Mouse (Mus musculus): Measurements from ENCODE around the gene Ppp2r5c. TPM values are rescaled to one million over a fixed set of nuclear protein-coding genes. Genes with fewer than 3 reads are reported as not detected.

Gene Ppp2r5c
- polyA plus RNA-seq, 1 experiment, result 65.3 TPM

DNA sequence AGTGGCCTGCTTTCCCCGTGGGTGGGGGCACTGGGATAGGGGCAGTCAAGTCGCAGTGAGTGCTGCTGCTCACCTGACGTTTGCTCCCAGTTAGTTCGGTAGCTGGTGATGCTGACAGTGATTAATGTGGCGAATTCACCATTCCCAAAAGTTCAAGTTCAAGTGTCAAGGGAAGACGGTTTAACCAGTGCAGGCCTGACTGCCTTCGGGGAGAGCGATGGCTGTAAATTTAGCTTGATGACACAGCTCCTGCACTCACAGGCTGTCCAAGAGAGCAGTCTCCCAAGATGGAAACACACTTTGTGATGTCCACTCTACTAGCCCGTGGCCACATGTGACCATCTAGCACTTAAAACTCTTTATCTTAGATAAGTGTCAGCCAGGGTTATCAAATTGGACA lies 41.1 kb downstream of the Ppp2r5c start:
- no peak for DNase-seq (ENCODE audit: low spot score)

DNA sequence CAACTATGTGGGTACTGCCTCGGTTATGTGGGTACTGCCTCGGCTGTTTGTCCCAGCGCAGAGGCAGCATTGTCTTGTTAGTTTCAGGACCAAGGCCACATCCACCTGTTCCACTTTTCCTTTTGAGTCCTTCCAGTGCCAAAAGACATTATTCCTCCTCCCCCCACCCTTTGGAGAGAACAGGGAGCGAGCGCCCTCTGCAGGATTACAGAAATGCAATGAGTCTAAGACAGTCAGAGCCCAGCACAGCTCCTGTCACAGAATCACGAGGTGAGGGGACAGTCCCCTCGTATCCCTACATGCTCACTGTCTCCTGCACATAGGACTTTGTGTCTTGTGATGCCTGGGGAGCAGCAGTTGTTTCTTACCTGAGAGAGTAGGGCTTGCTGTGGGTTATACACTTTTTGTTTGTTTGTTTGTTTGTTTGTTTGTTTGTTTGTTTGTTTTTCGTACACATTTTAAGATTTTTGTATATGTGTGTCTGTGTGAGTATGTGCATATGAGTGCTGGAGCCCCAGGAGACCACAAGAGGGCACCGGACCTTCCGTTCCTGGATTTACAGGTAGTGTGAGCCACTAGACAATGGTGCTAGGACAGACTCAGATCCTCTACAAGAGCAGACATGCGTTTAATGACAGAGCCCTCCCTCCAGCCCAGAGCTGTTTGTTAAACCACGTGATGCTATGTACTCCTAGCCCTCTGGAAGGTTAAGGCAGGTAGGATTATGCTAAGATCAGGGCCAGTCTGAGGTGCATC lies 43.2 kb downstream of the Ppp2r5c start:
- no peak for DNase-seq (ENCODE audit: low spot score)

DNA sequence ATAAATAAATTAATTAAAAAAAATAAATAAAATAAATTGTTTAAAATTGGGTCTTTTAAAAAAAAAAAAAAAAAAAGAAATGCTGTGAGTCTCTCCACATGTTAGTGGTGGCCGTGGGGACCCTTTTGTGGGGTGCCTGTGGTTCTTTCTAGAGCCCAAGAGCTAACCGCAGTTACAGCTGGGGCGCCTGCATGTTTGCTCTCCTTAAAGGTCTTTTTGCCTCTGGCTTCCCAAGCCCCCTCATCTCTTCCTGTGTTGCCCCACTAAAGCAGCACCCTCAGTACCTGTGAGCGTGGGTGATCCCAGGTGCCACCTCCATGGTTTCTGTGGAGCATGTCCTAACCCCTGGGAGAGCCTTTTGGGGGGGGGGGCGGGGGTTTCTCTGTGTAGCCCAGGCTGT lies 45.5 kb downstream of the Ppp2r5c start:
- no peak for DNase-seq (ENCODE audit: low spot score)

DNA sequence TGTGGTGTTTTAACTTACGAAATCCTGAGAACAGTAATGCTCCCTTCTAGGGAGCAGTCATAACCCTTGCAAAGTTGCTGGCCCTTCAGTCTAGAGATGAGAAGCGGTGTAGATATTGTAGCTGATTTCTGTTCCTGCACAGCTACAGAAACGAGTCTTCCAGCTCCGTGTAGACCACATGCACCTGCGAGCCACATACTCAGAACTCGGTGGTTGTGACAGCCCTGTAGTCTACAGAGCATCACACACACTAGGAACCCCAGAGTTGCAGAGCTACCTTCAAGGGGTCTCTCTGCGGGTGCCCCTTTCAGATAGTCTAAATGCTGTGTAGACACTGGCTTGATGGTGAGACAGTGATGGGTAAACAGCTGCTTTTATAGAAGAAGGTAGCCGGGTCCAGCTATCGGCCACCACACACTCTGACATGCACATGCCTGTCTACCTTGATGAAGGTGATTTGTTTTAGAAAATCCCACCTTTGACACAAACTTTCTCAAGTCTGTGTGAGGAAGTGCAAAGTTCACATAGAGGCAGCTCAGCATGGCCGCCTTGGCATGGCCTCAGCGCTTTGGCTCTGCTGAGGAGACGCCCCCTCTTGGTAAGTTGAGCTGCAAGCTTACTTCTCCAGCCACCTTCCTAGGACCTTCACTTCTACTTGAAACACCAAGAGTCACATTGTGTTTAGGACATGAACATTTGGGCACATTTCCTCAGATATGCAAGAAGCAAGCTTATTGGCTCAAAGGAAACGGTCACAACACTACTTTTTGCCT lies 46.9 kb downstream of the Ppp2r5c start:
- DNase-seq (ENCODE audit: low spot score), result no peak

DNA sequence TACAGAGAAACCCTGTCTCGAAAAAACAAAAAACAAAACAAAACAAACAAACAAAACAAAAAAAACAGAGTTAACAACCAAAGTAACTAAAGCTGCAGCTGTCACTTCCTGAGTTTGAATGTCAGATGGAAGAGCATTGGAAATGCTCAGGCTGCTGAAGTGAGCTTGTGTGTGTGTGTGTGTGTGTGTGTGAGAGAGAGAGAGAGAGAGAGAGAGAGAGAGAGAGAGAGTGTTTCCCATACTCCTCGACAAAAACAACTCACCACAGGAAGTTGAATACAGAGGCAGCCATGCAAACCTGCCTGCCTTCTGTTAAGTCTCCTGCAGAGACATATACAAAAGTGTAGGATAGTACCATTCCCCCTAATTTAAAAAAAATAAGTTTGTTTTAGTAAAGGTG lies 47.9 kb downstream of the Ppp2r5c start:
- no peak for DNase-seq (ENCODE audit: low spot score)

DNA sequence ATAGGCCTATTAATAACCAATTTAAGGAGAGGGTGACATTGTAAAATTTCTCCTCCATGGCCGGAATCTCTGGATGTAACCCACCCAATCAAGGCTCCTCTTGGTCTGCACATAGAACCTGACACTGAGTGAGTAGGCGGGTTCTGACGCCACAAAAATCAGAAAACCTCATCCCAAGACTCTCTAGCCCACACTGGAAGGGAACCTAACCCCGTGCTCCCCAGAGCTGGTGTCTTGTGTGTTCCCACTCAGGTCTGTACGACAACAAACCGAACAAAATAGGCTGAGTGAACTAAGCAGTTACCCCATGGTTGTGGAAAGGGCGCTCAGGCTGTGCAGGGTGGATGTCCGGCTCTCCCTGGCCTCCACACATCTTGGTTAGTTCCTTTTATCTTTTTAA lies 48.3 kb downstream of the Ppp2r5c start:
- no peak for DNase-seq (ENCODE audit: low spot score)

DNA sequence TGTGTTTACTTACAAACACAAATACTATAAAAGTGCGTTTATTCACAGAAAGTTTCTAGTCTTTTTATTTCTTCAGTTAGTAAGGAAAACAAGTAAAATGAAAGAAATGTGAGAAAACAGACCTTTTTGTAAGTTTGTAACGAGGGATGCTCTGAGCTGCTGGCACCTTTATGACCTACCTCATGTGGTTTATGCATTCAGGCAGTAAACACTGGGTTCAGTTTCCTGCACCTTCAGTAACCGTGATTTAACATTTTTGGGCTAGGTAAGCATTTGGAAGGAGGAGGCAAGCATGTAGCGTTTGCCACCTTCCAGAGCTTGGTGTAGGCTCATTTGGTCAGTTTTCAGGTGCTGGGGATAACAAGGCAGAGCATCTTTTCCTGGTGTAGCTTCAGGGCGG lies 49.1 kb downstream of the Ppp2r5c start:
- DNase-seq (ENCODE audit: low spot score), result no peak

DNA sequence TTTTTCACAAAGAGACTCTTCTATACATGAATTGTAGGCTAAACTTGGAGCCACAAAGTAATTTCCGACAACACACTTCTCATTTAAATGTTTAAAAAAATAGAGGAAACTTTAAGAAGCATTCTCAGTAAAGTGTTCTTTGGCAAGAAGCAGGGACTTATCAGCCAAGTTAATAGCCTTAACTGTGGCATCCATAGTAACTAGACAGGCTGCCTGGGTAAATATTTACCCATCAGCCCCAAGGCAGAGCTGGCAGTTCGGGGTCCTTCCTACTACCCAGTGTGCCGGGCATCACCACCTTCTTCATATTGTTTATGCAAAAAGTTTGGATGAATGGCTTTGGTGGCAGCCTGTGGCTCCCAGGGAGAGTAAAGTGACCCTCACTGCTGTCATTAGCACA lies 50.1 kb downstream of the Ppp2r5c start:
- no peak for DNase-seq (ENCODE audit: low spot score)

DNA sequence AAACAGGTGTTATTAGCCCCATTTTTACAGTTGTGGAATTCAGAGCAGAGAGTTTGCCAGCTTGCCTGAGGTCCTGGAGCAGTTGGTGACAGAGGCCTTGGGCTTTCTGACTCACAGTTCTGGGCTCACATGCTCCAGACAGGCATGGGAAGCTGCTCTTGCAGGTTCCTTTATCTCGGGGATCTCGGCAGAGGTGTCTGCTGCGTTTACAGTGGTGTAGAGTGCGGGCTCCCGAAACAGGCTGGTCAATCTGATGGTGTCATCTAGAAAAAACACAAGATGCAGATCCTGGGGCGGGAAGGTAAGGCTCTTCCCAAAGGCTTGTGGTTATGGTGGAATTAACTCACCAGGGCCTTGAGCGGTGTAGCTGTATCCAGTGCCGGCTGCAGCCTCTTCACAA lies 50.6 kb downstream of the Ppp2r5c start:
- DNase-seq (ENCODE audit: low spot score), result no peak

DNA sequence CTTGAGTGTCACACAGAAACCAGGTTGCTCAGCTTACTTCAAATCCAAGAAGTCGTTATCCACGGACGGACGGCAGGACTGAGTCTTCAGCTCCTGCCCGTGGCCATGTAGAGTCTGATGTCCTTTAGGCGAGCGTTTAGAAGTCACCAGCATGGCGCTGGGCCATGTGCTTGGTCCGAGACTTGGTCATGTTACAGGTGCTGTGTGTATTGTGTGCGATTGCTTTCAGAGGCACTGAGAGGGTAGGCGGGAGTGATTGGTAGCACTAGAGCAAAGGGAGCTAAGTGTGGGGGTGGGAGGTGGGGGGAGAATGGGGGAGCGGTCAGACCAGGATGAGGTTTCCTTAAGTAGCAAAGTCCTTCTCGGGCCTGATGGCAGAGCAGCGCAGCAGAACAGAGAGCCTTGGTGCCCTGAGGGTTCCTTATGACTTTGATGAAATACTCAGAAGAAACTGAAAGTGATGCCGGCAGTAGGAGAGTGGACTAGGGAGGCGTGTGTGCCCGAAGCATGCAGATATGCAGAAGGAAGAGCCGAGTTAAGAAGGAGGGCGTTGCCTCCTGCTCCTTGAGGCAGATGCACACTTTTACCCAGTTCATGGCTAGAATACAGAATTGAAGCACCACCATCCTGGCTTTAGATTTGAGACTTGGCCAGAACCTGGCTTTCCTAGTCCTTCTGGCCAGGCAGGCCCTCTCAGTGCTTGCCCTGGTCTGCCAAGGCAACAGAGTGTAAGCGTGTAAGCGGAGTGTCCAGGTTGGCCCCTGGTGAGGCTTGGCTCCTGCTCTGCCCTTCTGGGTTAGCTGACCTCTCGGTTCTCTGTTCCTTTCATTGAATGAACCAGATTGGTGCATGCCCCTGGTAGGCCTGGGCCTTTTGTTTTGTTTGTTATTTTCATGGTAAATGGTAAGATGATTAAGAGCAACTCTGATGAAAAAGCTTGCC lies 51.6 kb downstream of the Ppp2r5c start:
- no peak for DNase-seq (ENCODE audit: low spot score)

DNA sequence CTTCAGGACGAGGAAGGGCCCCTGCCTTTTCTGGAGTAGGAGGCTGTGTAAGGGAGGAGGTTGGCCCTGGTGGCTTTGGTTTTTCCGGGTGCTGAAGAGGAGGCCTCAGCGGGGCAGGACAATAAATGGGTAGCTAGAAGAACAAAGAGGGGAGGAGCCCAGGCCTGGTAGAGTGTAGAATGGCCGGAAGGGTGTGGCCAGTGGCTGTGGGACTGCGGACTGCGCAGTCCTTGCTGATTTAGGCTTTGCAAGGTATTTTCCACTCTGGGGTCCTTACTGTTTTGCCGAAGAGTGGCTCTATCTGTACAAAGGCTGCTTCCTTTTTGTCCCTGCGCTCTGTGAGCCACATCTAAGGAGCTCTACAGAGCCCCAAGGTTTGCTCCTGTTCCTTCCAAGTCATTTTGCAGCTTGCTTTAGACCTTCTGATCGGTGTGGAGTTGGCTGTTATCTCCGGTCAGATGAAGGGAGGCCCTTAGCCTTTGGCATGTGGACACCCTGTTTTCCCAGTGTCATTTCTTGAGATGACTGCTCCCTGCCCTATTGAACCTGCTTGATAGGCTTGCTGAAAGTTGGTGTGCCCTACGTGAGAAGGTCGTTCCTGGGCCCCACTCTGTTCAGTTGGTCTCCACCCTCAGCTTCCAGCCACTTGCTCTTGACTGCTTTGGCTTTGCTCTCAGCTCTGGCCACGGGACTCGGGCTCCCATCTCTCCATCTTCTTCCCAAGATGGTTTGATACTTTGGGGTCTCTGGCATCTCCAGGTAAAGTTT lies 52.5 kb downstream of the Ppp2r5c start:
- no peak for DNase-seq (ENCODE audit: low spot score)

DNA sequence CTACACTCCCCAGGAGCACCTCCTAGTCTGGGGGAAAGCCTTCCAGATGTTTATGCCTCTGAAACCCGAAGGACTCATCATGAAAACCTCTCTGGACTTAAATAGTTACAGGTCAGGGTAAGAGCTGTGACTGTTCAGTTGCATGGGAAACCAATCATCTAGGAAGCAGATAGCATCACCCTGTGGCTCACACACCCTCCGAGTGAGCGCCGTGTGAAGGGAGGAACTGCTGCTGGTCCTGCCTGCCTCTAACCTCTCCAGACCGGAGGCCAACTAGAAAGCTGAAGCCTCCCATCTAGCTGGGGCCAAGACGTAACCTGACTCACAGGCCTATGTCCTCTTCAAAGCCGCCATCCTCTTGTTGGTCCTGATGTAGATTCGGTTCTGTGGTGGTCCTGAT lies 53.2 kb downstream of the Ppp2r5c start:
- DNase-seq (ENCODE audit: low spot score), result no peak

DNA sequence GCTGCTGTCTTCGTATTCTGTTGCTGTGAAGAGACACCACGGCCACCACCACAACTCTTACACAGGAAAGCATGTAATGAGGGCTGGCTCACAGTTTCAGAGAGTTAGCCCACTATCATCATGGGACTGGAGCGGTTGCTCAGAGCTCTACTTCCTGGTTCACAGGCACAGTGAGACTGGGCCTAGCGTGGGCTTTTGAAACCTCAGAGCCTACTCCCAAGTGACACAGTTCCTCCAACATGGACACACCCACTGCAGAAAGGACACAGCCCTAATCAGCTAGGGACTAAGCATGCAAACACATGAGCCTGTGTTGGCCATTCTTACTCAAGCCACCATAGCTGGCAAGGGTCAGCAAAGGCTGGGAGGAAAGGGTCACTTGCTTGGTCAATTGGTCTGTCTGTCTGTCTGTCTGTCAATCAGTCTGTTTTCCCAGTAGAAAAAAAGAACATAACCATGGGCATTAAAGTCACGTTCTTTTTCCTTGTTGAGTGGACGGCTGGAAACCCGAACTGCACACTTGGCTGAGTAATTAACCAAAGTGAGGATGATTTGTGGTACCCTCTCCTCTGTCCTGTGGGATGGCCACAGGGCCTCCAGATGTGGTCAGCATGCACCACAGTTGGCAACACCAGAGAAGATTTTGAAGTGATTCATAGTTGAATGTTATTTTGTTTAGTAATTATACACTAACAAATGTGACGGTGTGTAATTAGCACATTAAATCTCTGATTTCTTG lies 56.7 kb downstream of the Ppp2r5c start:
- no peak for DNase-seq (ENCODE audit: low spot score)

DNA sequence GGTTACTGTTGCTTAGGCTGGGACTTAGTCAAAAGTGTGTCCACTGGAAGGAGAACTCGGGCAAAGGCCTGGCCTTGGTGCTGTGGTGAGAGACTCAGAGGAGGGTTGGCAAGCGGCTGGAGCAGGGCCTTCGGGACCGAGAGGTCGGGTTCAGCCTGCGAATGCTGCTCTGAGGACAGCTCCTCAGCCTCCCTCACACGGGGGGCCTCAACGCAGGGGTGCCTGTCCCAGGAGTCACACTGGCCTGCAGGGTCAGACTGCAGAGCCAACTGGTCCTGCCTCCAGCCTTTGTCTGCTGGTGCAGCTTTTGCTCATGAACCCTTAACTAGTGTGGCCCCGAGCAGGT lies 57.2 kb downstream of the Ppp2r5c start:
- DNase-seq (ENCODE audit: low spot score), result no peak

DNA sequence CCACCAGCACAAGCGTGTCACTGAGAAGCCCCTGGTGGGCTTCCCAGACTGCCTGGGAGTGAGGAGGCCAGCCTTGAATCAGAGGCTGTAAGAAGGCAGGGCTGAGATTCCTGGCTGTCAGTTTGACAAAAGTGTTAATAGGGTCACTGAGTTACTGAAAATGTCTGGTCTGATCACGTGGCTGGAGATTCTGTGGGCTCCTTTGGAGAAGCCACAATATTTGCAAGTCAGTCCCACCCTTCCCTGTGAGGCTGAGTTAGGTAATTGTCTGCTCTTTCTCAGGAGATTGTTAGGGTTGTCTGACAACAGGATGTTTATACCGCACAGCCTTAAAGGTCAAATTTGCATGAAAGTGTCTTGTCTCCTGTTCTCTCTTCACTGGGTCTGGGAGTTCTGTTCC lies 57.9 kb downstream of the Ppp2r5c start:
- DNase-seq (ENCODE audit: low spot score), result no peak

DNA sequence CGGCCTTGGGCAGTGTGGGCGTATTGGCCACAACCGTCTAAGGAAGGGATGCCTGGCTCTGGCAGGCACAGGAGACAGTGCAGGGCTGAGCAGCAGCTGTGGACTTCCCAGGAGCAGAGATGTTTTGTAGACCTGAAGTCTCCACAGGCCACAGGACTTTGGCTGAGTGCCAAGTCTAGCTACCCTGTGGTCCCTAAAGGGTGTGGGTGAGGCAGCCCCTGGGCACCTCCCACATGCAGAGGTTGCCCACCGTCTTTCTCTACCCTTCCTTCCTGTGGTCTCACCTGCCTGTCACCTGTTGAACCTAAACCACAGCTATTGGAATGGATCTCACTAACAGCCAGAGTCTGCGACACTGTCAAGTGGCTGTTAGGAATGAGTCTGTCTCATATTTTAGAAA lies 59.1 kb downstream of the Ppp2r5c start:
- no peak for DNase-seq (ENCODE audit: low spot score)

DNA sequence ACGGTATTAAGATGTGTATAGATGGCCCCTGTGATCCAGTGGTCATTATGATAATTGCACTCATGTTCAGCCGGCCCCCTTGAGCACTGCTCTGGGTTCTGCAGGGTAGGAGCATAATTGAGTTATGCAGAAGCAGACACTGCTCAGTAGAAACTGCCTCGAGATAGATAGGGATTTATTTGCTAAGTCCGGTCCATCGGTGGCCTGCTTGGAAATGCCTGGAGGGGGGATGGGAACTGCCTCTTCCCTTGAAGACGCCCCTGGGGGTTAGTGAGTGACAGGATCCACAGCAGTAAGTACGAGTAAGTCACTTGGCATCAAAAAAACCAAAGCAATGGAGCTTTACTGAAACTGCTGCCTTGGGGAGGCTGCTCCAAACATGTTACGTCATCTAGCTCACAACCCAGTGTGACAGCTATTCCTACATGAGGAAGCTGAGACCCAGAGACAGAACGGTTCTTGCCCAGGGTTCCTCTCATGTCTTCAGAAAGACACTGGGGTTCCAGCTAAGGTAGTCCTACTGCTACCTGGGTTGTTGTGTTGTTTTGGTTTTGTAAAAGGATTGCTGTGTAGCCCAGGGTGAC lies 60.9 kb downstream of the Ppp2r5c start:
- DNase-seq (ENCODE audit: low spot score), result no peak

DNA sequence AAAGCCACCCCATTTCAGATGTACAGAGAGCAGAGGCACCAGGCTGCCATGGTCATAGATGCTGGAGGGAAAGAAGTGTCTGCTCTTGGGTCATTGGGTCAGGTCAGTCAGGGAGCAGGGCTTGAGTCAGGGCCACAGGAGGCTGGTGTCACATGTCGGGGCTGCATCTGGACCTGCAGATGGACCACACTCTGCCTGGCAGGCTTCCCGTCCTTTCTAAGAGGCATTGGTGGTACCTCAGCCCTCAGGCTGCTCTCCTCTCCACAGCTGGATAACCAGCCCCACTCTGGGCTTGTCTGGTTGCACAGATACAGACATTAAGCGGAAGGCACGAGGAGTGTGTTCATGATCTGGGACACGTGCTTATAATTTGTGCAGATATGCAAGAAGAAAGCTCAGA lies 61.8 kb downstream of the Ppp2r5c start:
- no peak for DNase-seq (ENCODE audit: low spot score)

DNA sequence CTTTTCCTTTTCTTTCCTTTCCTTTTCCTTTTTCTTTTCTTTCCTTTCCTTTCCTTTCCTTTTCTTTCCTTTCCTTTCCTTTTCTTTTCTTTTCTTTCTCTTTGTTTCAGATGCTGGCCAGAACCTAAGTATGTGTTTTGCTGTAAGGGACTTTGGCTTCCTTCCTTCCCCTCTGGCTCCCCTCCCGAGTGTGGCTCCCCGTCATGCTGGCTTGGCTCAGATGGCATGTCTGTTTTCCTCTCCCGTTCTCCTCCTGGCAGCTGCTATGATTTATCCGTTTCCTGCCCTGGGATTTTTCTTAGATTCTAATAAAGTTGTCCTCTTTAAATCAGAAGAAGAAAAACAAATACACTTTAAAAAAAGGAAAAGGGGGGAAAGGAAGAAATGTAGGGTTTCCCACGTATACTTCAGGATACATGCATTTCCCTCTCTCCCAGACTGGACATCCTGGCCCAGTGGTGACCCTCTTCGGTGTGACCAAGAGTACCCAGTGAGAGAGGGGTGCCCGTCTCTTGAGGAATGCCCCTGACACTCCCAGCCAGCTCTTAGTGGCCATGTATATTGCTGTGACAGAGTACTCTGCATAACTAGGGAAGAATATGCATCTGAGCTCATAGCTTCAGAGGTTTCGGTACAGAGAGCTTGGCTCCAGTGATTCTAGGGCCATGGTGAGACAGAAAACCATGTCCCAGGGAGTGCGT lies 63.4 kb downstream of the Ppp2r5c start:
- no peak for DNase-seq (ENCODE audit: low spot score)

DNA sequence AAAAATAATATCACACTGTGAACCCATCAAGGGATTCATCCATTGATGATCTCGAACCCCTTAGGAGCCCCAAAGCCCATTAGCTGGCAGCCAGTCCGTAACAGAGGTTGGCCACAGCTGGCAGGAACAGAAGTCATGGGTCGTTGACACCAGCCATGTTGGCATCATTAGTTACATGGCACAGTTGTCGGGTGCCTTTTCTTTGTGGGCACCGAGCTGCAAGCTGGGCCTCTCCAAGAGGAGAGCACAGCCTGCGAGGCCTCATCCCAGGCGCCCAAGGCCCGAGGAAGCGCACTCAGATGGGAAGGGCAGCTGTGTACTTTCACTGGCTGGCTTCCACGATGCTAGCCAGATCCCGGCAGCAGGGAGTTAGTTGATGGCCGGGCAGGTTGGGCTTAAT lies 64.3 kb downstream of the Ppp2r5c start:
- no peak for DNase-seq (ENCODE audit: low spot score)

Measured in urinary bladder, adult 2 months (tissue).